Mouse (Mus musculus) adipocyte (in vitro differentiated cells): ENCODE data around the gene Kif3c.
"Not testable (repeated sequence)": the region's sequence is repeated elsewhere in the genome, so short reads cannot be mapped to it uniquely, and the experiment has no call there.

Experiments used
- DNase-seq: peaks from one replicate; pipeline ENCODE4 v3.0.0-alpha.2; 2016; ENCODE audit warnings: low spot score

Kif3c gene

DNA sequence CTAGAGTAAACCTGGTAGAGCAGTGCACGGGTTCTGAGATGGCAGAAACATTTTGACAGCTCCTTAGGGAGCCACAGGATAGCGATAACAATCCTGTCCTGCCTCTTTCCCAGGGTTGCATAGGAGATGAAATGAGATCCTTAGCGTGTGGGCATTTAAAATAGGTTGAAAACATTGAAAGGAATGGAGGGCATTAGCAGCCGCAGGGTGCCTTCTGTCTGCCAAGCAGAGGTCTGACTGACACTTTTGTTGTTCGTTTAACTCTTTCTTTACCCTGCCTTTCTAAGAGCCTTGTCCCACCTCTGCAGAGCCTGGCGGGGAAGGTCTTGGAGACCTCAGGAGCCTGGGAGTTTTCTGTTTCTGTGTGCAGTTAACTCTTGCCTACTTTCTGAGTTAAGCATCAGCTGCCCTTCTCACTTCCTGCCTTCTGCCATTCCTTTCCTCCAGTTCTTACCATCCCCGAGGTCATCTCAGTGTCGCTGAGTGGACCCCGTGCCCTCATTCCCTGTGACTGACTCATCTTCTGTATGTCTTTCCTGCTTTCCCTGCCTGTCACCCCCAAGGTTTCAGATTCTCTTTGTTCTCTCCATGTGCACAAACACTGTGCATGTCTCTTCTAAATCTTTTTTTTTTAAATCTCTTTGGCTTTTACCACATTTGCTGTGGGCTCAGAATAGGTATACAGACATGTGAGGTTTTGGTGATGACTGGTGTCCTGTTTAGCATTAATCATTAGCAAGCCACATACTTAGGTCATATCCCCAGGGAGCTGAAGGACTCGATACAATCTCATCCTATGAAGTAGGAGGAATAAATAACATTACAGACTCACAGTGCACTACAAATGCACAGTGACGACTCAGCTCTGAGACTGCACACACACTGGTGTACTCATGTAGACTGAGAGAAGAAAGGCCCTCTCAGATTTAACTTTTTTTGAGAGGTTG, 6.3 kb downstream of the Kif3c start:
- DNase-seq: peak; percentile 22

DNA sequence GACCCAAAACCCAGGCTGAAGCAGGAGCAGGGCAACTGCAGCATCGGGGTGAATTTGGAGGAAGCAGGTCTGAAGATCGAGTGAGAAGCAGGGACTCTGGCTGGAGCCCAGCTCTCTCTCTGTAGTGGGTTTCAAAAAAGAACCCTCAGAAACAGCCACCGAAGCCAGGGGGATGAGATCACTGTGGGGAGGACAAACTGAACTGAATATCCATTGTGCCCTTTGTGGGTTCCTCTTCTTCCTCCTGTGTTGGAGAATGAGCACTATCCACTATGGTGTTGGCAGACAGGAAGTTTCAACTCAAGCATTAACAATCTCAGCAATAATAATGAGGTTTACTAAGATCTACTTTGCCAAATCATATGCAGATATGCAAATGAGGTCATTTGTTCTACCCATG, 7.1 kb downstream of the Kif3c start:
- DNase-seq: no peak

- no peak for DNase-seq
Observed at GRCm38 (mm10) chr12:3373566-3373965, 8.6 kb downstream of the Kif3c start.

- no peak for DNase-seq
Observed at GRCm38 (mm10) chr12:3374552-3374951, 9.6 kb downstream of the Kif3c start.

GRCm38 (mm10) chr12:3377190-3377589, 12.3 kb downstream of the Kif3c start:
- no peak for DNase-seq

DNA sequence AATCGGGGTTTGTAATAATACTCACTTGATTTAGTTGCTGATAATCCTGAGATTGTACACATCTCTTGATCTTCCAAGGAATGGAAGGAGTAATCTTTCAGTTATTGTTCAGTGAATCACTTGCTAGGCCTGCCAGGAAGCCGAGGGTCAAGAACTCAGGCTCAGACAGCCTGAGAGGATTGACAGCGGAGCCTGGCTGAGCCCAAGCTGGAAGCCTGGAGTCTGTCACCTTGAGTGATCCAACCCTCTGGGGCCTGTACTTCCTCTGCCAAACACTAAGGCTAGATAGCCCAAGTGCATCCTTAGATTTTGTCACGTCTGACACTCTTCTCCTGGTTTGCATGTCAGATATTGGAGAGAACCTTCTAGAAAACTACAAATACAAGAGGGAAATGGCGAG, 12.8 kb downstream of the Kif3c start:
- DNase-seq: no peak

DNA sequence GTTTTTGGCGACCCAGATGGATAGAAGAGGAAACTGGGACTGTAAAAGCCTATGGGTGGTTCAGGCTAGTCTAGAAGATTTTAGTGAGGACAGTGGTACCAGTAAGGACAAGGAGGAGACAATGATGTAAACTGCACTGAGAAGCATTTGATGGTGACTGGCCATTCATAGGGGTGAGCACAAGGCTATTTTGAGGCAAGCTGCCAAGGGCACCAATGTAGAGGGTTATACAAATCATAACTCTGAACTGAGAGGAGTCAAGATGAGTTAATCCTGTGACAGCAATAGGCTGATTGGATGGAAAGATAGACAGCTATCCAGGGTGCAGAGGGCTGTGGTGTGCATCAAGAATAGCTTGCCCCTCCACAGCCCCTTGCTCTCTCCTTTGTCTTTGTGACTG, 19.9 kb downstream of the Kif3c start:
- DNase-seq: no peak

GRCm38 (mm10) chr12:3385271-3385670, 20.3 kb downstream of the Kif3c start:
- DNase-seq: no peak

DNA sequence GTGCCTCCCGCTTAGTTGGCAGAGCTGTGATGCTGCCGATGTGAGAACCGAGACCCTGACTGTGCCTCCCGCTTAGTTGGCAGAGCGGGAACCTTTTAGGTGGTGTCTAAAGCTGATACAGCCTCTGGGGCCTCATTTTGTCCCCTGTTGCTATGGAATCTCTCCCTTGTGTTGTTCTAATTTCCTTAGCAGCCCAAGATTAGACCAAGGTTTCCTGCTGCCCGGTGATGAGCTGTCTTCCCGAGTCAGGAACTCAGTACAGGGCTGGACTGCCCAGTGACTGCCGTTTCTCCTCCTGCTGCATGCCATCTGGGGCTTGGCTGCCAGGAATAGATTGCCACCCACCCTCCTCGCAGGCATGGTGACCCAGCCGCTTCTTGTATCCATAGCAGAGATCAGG, 21.0 kb downstream of the Kif3c start:
- DNase-seq: no peak

DNA sequence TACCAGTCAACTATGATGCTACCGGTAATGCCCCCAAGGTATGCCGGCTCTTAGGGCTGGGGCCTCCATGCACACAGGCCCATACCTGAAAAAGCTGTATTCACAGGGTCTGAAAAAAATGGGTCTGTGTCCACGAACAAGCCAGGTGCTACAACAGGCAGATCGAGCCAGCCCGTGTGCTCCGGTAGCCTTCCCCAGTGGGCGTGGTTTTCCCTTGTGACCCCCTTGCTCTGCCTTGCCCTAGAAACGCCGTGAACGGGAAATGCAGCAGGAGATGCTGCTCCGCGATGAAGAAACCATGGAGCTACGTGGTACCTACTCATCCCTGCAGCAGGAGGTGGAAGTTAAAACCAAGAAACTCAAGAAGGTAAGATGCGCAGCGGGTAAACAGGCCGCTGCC, 23.0 kb downstream of the Kif3c start:
- no peak for DNase-seq

- DNase-seq: no peak
Observed at GRCm38 (mm10) chr12:3389394-3389793, 24.5 kb downstream of the Kif3c start.

DNA sequence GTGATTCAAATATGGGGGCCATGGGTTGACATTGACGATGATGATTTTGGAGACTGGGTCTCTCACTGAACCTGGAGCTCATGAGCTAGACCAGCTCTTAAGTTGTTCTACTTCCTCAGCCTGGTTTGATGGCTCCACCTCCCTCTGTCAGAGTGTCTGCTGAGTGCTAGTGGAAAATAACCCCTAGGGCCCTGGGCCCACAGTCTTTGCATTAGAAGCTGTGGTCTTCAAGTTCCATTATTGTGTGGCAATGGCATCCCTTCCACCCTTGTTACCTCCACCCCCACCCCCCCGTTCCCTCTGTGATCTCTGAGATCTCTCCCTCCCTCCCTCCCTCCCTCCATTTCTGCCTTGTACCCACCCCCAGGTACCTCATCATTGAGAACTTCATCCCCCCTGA, 25.1 kb downstream of the Kif3c start:
- DNase-seq: no peak

DNA sequence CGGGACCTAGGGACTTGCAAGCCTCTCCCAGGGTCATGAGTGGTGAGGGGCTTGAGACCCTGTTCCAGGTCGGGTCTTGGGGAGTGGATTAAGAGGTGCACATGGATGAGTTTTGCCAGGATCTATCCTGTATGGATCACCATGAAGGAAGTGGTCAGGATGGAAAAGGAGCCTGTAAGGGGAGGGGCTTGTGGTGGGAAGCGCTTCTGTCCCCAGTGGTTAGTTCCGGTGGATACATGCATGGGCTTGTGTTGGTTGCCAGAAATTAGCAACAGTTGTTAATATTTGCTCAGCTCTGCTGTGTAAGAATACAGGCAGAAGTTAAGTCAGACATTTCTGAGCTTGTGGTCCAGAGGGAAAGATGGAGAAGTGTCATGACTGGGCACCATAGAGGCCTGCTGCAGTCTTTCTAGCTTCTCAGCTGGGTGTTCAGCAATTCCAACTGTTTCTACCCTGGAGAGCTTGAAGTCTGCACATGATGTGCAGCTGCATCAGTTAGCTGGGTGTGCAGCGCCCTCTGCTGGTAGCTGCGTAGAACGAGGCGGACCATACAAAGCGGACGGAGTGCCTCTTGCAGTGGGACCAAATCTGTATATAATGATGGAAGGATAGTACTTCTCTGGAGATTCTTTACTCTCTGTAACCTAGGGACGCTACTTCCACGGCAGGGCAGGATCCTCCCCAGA, 25.8 kb downstream of the Kif3c start:
- DNase-seq: peak; percentile 78

DNA sequence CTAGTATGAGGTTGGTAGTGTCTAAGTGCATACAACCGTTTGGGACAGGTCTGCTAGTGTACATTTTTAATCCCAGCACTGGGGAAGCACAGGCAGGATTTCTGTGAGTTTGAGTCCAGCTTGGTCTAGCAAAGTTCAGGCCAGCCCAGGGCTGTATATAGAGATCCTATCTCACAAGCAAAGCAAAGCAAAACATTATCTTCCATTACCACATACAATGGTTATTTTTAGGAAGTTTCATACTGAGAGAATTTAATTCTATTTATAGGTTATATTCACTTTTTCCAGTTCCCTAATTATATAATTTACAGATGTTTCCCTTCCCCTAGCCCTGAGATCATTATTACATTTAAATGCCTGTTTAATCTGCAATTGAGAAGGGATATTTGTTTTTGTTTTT, 26.3 kb downstream of the Kif3c start:
- no peak for DNase-seq

GRCm38 (mm10) chr12:3393140-3393539, 28.2 kb downstream of the Kif3c start:
- no peak for DNase-seq

DNA sequence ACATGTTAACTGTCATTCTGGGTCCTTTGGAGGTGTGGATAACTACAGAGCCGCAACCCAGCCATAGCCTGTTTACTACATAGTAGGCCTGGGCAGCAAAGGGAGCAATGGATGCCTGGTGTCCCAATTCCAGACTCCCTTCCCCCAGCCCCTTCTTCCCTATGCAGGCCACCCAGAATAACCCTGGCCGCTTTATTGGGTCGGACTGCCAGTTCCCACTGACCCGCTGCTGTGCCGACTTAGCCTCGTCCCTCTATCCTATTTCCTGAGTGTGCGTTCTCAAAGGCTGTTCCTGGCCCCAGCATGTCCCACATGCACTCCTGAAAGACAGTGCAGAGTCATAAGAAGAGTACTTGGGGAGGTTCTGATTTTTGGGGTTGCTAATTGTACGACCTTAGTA, 32.0 kb downstream of the Kif3c start:
- no peak for DNase-seq

DNA sequence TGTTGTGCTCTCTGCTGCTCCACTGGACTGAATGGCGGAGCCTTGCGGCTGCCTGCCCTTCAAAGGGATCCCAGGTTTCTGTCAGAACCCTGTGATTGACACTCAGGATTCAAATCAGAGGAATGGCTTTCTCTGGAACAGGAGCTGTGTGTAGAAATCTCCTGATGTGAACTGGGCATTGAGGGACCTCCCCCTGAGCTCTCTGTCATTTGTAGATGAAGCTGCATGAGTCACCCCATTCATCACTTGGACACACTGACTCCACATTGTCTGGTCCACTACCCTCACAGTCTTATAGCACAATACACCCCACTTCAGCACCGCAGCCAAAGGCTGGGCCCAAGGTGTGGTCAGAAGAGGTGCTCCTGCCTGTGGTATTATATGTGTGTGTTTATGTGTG, 40.7 kb downstream of the Kif3c start:
- not testable (repeated sequence) for DNase-seq

- DNase-seq: no peak
Observed at GRCm38 (mm10) chr12:3406585-3406984, 41.7 kb downstream of the Kif3c start.

DNA sequence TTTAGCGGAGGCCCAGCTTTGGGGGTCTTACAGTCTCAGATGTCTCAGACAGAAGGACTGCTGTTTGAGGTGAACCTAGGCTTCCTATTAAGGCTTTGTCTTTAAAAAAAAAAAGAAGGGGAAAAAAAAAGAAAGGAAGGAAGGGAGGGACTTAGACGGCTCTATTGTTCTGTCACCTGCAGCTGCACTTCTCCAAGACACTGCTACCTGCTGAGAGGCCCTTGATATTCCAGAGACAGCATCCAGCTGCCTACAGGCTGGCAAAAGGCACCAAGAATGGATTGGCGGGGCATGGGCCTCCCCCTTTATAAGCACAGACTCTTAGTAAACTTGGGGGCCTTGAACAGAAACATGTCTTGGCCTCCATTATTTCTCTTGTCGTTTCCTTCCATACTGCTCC, 50.0 kb downstream of the Kif3c start:
- no peak for DNase-seq

- DNase-seq: no peak
Observed at GRCm38 (mm10) chr12:3418761-3419160, 53.8 kb downstream of the Kif3c start.

DNA sequence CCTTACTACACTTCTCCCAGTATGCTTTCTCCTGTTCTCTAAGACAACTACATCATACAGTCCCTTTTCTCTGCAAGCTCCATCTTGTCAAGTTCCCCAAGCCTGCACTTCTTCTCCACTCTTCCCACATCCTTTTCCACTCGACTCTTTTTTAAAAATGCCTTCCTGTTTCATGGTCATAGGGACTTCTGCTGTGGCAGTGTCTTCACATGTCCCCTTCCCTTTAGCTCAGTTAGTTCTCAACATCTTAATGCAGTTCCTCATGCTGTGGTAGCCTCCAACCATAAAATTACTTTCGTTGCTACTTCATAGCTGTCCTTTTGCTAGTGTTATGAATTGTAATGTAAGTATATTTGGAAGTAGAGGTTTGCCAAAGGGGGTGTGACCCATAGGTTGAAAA, 55.6 kb downstream of the Kif3c start:
- no peak for DNase-seq

DNA sequence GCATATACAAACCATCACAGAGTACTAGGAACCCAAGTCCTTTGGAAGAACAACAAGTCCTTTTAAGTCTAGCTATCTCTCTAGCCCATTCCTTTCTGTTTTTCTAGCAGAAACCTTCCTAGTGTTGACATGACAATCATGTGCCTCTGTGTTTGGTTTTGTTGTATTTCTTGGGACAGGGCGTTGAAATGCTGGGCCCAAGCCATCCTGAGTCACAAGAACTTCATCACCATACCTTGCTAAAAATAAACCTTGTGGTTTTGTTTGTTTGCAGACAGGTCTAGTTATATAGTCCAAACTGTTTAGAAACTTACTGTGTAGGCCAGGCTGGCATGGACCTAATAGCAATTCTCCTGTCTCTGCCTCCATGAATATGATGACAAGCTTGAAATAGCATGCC, 57.9 kb downstream of the Kif3c start:
- no peak for DNase-seq

GRCm38 (mm10) chr12:3424179-3424578, 59.2 kb downstream of the Kif3c start:
- DNase-seq: no peak
